Mouse (Mus musculus): ENCODE measurements at regions not wholly inside any gene's neighbourhood (a gene's known extent, or its start where the extent isn't known, plus 50 kb on each side); places are given as distances from the start of the nearest gene placed in this dataset.

DNA sequence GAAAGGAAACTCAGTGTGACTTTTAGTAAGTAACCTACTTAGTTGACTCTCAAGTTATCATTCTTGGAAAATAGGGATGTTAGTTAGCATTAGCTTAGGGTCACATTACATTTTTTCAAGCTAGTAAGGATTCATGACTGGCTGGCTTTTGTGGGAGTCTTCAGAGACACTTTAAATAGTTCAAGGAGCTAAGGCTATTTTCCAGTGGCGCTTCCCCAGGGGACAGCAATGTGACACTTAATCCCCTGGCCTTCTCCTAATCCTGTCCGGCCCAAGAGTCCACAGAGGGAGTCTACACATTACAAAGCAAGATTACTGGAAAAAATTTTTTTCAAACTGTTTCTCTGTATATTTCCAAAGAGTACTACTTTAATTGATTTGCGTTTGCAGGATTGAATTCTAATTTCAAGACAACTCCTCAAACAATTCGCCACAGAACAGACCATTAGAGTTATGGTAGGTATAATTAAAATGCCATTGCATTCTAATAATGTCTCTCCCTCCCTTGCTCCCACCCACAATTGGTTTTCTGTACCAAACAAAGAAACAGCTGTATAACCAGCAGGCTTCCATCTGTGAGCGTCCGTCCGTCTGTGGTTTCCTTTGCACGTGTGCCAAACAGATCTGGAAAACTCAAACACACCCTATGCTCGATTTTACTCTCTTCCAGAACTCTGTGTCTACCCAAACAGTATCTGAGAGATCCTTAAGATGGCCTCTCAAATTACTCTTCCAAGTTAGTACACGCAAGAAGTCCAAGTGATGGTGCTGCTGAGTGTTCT lies 341.1 kb upstream of the Cd180 start:
- DNase-seq (ENCODE audit: low read depth, low spot score), result no peak

DNA sequence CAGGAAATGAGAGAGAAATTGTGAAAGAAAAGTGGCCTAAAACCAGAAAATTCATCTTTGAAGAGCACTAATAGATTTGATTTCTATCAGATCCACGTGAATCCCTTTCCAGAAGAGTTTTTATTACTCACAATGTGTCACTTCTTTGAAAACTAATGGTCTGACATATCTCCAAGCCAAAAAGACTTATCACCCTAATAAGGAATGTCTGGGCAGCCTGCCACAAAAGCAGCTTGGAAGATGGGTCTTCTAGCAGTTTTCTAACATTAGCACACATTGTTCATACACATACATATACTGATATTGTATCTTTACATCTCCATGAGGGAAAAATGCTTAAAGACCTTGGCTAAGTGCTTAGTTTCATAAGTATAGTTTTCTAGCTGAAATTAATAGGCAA lies 337.8 kb upstream of the Cd180 start:
- DNase-seq (ENCODE audit: low read depth, low spot score), result no peak

DNA sequence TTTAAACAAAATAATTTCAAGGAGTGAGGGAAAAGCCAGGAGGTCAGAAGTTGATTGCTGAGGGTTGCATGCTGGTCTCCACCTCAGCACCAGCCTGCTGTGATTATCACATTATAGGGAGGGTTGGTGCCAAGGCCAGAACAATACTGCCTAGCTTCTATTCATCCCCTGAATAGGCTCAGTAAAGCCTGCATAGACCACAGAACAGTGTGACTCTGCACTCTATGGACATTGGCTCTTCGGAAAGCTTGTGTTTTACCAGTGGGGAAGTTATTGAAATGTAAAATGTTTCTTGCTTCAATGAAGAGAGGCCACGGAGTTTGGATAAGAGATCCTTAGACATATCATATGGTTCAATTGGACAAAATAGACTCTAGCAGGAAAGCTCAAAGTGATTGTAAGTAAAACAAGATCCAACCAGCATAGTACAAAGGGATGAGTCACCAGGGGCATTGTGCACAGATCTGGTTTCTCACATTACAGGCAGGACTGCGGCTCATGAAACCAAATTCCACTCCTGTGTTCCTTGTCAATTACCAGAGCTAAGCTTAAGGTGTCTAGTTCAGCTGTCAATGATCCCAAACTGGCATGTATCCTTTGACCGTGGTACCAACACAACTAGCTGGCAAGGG lies 320.8 kb upstream of the Cd180 start:
- no peak for DNase-seq (ENCODE audit: low read depth, low spot score)

DNA sequence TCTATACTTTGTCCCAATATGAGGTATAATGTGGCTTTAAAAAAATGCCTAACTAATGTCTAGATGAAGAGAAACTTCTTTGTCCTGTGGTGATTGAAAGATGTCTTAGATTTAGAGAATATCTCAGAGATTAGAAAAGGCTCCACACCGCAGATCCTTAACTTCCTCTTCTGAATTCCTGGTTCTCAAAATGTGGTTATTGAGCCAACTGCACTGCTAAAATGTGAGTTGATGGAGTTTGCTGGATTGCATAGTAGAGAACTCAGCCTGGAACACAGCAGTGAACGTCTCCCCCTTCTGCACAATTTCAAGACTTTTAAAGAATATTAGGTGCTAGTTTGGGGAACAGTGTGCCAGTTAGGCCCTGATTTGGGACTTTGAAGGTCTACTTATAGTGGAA lies 312.7 kb upstream of the Cd180 start:
- DNase-seq (ENCODE audit: low read depth, low spot score), result no peak

DNA sequence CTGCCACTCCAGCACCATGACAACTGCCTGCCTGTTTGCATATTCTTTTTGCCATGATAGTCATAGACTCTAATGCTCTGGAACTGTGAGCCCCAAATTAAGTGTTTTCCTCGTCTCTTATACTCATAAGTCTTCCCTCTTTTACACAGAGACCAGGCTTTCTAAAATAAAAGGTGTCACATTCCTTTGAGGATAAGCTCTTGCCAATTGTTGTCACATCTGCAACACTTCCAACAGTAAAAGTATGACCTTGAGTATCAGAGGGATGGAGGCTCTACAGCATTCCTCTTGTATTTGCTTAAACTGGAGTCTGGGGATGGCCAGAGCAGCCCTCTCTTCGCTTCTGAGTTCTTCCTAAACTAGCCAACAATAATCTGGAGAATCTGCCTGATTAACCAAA lies 301.4 kb upstream of the Cd180 start:
- DNase-seq (ENCODE audit: low read depth, low spot score), result no peak

DNA sequence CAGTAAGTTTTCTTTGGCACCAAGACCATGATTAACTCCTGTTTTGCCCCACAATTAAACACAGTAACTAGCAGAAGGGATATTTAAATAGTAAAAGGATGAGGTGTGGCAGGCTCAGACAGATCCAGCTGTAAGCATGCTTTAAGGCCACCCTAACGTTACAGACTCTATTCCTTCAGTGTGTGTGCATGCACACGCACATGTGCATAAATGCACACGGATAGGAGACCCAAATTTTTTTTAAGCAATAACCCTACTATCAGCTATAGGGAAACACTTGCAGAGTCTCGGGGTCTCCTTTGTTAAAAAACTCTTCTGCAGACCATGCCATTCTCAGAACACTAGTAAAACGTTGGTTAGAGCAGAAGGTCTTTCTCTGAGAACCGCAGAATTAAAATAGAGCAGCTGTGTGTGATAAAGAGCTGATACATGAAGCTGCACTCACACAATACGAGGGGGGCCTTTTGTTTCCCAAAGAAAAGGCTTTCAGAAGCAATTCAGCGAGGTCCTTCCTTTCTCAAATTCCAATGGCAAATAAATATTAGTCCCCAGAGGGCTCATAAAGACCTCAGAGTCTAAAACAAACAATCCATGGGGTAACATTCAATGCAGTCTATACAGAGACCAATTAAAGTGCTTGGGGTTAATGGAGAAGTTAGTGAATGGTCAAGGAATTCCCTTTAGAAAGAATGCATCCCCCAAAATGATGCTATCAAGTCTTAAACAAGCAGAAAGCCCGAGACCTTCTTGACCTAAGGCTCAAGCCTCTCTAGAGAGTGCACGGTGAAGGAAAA lies 300.3 kb upstream of the Cd180 start:
- no peak for DNase-seq (ENCODE audit: low read depth, low spot score)

DNA sequence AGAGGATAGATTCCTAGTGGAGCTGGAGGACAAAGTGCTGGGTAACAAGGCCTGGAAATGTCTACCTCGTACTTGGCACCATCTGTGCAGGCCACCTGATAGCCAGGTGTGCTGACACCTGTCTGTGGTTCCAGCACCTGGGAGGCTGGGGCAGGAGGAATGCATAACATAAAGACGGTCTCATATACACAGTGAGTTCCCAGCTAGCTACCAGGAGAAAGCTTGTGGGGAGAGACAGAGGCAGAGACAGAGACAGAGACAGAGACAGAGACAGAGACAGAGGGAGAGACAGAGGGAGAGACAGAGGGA lies 299.7 kb upstream of the Cd180 start:
- DNase-seq (ENCODE audit: low read depth, low spot score), result no peak

DNA sequence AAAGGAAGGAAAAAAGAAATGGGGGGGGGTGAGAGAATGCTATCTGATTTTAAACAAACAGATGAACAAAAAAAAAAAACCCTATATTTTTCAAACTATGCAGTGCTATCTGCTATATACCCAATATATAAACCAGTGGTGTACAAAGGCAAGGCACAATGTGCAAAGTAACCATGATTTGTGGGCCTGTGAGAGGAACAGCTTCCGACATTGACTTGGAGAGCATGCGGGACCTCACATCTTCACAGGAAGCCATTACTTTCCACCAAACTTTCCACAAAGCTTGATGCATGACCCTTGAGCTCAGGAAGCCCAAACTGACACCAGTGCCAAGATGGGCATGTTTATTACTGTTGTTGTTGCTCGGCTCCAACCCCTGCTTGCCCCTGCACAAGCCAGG lies 299.3 kb upstream of the Cd180 start:
- DNase-seq (ENCODE audit: low read depth, low spot score), result no peak

DNA sequence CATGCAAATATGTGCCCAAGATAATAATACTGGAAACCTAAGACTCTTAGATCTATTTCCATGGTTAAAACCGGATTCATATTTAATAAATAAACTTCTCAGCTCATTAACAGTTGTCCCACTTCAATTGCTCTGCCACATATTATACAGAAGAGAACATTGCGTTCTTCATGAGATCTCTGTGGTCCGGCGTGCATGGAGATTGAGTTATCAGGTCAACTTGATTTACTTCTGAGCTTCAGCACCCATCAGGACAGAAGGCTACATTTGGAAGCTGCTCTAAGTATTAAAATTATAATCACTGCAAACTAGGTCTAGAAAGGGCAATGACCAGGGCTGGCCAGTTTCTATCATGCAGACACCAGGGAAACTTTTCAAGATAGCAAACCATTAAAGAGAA lies 295.9 kb upstream of the Cd180 start:
- no peak for DNase-seq (ENCODE audit: low read depth, low spot score)

DNA sequence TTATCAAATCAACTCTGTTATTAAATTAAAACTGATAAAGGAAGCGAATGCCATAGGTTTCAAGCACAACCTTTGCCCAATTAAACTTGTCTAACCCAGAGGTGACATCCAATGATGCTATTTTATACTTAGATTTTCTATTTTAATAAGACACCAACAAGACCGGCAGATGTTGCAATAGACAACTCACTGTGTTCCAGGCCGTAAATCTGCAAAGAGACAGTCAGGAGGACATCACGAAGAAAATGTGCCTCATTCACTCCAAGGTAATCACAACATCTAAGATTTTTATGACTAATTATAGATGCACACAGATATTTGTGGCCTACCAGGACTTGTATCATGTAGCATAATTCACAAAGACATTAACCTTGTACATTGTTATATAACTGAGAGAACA lies 281.5 kb upstream of the Cd180 start:
- no peak for DNase-seq (ENCODE audit: low read depth, low spot score)

DNA sequence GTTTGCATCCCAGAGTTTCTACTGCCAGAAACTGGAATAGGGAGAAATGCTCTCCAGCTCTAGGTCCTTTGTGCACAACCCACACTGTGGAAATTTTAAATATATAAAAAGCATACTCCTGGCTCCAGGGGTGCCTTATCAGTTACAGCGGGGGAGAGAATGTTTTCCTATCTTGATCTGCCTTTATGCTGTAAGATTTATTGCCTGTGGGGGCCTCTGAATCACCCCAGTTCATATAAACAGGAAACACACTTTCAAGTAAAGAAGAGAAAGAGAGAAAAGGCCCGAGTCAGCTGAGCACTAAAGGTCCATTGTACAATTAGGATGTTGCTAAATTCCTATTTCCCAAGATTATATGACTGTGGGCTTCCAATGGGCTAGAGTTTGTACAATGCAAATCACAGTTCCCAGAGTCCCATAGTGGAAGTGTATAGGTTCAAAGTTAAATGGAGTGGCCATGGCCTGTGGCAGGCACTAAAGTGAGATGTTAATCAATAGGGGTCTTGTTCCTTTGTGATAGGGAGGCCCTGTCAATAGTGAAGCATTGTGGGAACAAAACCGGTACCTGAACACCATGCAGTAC lies 258.9 kb upstream of the Cd180 start:
- DNase-seq (ENCODE audit: low read depth, low spot score), result no peak

DNA sequence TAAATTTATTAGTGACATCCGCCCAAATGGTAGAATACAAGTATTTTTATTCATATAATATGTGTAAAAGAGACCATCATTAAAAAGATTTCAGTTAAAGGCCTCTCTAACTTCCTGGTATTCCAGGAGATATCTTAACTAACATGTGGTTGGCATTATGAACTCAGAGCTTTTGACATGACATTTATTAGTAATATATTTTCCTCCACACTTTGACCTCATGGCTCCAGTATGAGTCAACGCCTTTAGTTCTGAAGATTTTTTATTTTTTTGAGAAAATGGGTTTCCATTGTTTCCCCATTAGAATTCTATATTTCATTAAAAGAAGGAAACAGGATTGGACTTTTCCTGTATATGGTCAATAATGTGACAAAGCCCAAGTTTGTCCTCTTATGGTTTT lies 250.7 kb upstream of the Cd180 start:
- DNase-seq (ENCODE audit: low read depth, low spot score), result no peak

DNA sequence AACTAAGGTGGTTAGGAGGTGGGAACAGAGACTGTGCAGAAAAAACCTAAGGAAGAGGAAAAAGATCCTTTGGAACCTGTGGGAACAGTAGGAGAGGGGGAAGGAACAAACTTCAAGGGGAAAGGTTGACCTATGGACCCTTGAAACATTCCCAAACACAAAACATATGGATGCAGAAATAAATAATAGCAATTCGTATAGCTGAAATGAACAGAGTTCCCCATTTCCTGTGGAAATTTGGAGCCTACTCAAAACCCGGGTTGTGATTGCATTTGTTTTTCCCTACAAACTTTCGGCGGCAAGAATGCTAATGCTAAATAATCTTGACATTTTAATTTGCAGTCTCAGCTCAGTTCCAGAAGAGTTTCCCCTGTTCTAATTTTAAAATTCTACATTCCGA lies 246.0 kb upstream of the Cd180 start:
- no peak for DNase-seq (ENCODE audit: low read depth, low spot score)

DNA sequence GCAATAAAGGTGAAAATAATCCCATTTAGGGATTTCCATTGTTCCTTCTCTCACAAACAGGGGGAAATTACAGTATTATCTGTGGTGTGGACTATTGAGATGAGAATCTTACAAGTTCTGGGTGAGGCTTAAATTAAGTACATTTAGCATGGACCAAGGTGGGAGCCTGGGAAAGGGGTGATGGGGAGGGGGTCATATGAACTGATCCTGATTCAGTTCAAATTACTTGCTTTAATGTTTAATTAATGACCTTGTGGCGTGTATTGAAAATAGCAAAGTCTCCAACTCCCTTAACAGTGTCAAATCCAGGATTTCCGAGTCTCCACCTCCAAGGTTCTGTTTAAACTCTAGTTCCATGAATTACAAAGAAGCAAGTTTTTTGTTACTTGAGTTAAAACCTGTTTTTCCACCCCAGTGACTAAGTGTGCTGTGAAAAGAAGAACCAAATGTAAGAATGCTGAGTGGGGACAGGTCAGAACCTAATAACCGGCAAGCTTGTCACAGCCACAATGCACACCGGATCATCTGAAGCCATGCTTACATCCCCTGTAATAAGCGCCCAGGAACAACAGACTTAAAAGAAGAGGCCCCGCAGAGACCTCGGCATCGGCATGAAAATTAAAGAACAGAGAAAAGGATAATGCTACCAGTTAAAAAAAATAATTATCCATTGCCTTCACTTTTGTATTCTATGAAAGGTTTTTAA lies 243.8 kb upstream of the Cd180 start:
- DNase-seq (ENCODE audit: low read depth, low spot score), result no peak

DNA sequence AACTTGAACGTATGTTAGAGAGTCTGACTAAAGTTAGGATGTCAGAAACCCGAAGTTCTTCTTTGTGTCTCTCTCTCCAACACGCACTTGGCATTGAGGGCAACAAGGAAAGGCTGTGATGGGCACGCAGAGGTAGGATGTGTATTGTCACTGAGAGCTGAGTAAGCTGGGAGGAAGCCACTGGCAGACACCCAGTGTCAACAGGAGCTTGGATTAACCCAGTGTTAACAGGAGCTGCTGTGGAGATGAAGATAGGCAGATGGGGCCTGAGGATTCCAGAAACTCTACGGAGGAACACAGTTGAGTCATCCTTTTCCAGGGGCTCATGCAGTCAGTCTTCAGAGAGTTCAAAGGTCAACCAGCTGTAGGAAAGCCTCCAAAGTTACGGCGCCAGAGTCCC lies 242.2 kb upstream of the Cd180 start:
- DNase-seq (ENCODE audit: low read depth, low spot score), result no peak

DNA sequence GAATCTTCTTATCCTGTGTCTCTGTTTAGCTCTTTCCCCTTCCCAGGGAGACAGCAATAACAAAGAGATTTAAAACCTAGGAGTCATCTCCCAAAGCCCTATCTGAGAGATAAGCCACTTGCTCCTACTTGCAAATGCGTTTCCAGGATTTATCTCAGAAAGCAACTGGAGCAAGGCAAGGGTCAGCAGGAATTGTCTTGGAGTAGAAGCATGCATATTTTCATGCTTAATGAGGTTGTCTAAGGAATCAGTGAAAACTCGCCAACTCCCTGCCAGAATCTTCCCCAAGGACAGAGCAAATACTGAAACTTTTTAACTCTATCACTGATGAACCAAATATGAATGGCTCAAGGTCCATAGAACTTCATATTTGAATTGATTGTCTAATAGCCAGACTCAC lies 234.6 kb upstream of the Cd180 start:
- DNase-seq (ENCODE audit: low read depth, low spot score), result no peak

DNA sequence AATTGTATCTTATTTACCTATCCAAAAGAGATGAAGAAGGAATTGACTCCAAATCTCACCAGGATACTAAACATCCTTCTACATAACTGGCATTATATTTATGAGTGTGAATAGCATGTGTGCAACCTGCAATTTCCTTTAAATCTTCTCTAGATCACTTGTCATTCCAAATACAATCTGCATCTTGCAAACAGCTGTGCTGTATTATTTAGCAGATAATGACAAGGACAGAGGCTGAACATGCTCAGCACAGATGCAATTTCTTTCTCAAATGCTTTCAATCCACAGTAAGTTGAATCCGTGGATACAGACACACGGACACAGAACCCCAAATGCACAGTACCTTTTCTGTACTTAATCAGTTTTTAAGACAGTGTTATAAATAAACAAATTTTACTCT lies 229.4 kb upstream of the Cd180 start:
- DNase-seq (ENCODE audit: low read depth, low spot score), result no peak

DNA sequence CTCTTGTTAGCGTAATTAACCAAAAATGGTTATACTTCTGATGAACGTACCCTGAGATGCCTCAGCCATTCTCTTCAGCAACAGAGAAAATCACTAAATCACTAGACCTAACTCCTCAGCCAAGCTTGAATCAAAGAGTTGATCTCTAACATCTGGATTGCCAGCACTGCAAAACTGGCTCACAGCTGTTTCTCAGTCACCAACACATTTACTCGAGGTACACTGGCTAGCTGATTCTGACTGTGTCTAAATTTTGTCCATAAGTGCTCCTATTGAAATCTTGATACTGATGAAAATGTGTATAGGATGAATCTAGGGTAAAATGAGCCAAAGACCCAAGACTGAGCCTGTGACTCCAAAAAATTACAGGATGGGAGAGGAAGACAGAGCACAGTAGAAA lies 211.5 kb upstream of the Cd180 start:
- no peak for DNase-seq (ENCODE audit: low read depth, low spot score)

DNA sequence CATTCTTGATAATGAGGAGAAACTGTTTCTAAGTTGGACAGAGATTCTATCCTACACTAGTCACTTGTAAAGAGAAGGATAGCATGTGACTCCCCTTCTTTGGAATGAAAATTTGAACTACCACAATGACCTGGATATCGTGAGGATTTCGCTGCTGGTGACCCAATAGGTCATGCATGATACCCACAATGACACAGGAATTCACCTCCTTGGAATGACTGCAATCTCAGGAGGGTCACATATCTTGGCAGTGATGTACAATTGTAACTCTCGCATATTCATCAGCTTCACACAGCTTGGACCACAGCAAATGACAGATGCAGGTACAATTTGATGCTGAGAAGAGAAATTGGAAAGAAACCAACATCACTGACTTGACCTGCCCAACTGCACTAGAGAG lies 210.9 kb upstream of the Cd180 start:
- no peak for DNase-seq (ENCODE audit: low read depth, low spot score)

DNA sequence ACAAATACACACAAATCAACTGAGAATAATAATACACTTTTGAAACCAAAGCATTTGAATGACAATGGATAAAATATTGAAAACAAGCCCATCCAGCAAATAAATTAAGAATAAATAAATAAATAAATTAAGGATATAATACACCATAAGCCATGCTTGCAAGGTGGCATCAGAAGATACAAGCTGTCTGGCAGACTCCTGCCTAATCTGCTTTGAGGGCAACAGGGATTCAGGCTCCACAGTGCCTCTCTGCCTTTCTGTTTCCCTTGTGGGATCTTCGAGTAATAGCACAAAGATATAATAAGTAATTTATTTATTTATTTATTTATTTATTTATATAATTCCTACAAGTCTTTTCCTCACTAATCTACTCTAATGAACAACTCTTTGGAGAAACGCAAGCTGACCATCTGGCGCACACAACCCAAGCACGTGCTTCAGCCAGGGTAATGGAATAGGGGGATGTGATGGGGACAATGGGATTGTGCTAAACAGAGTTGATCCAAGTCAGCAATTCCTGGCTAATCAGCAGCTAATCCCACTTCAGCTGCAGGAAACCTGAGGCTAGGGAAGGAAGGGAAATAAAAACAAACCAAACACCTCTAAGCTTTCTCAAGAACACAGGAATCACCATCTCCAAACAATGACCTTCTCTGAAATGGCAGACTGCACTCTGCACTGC lies 205.8 kb upstream of the Cd180 start:
- DNase-seq (ENCODE audit: low read depth, low spot score), result no peak

DNA sequence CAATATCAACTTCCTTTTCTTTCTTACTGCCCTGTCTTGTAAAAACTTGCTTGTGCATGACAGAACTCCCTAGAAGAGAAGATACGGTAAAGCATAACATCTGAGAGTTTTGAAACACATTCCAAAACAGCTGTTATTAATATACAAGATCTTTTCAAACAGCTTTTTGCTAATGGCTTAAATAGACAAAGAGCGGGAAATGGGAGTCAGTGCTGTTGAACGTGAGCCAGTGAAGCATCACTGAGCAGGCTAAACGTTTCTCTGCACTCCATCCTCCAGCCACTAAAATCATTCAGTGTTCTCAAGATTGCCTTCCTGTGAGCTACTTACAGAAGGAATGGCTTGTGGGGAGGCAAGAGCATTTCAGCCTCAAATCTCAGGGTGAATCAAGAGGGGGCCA lies 202.0 kb upstream of the Cd180 start:
- DNase-seq (ENCODE audit: low read depth, low spot score), result no peak

All from CD4-positive, CD25-positive, alpha-beta regulatory T cell, adult 2 months (primary cell).